Mouse (Mus musculus): ENCODE measurements around the gene Bmp3.

- TF ChIP-seq CTCF (IDR thresholded peaks at IDR 0.05; ENCODE audit: extremely low read depth, insufficient read length, insufficient replicate concordance, low read depth, low read length) (no peak), POLR2A (IDR thresholded peaks at IDR 0.05; ENCODE audit: low read depth, low read length) (no peak)
Observed at GRCm38 (mm10) chr5:98897946-98898345, 43.7 kb downstream of the Bmp3 start.
